Mouse (Mus musculus) lung, postnatal 0 days (tissue): Measurements from ENCODE around the gene Akap8. TPM values are rescaled to one million over a fixed set of nuclear protein-coding genes. Genes with fewer than 3 reads are reported as not detected.
A peak's percentile ranks its signal among the peaks of the same experiment; 100 is the strongest.

Experiments
- ATAC-seq: fragments of 200-750 bp; cut with Nextera tagmentation; 2 replicates; pipeline ENCODE4 v1.8.0; 2017; ENCODE audit warnings: moderate library complexity
- DNase-seq: peaks from one replicate; pipeline ENCODE4 v3.0.0-alpha.2; 2016; ENCODE audit warnings: low spot score
- H3K27ac ChIP-seq: fragments of 300-500 bp; sonication (generic); 2 replicates; pipeline ENCODE4 v1.5.1; 2014; ENCODE audit warnings: antibody characterized with exemption, mild to moderate bottlenecking, low read length, mixed read lengths
- H3K27me3 ChIP-seq: fragments of 300-500 bp; sonication (generic); replicated peaks from 2 replicates; pipeline ENCODE4 v1.6.1; 2014; ENCODE audit warnings: low read length, mixed read lengths; ENCODE audit not compliant: insufficient read depth
- H3K36me3 ChIP-seq: fragments of 300-500 bp; sonication (generic); 2 replicates; pipeline ENCODE4 v1.6.1; 2014; ENCODE audit warnings: low read length, mixed read lengths; ENCODE audit not compliant: insufficient read depth
- H3K4me1 ChIP-seq: fragments of 300-500 bp; sonication (generic); 2 replicates; pipeline ENCODE4 v1.6.1; 2014; ENCODE audit warnings: antibody characterized with exemption, low read depth, low read length, mixed read lengths; ENCODE audit not compliant: insufficient read depth
- H3K4me2 ChIP-seq: fragments of 300-500 bp; sonication (generic); replicated peaks from 2 replicates; pipeline ENCODE4 v1.6.1; 2014; ENCODE audit warnings: low read depth, mild to moderate bottlenecking, low read length, moderate library complexity, mixed read lengths
- H3K4me3 ChIP-seq: fragments of 300-500 bp; sonication (generic); 2 replicates; pipeline ENCODE4 v1.5.1; 2014; ENCODE audit warnings: low read depth, low read length
- H3K9ac ChIP-seq: fragments of 300-500 bp; sonication (generic); replicated peaks from 2 replicates; pipeline ENCODE4 v1.6.1; 2014; ENCODE audit warnings: low read depth, mild to moderate bottlenecking
- H3K9me3 ChIP-seq: fragments of 300-500 bp; sonication (generic); 2 replicates; pipeline ENCODE4 v1.6.1; 2016; ENCODE audit warnings: low read length, mixed read lengths
- CTCF ChIP-seq: IDR thresholded peaks from 2 replicates; pipeline ENCODE4 v1.5.1; 2016; ENCODE audit warnings: antibody characterized with exemption, mild to moderate bottlenecking
- EP300 ChIP-seq: IDR thresholded peaks from 2 replicates; pipeline ENCODE4 v1.6.1; 2016; ENCODE audit warnings: antibody characterized with exemption, mild to moderate bottlenecking, control low read depth
- whole genome bisulfite sequencing: fragments of 180-500 bp; shearing (Covaris S2); extraction: QIAGEN DNeasy Blood & Tissue Kit; methylation state at CpG from one replicate; pipeline ENCODE4 v1.1.7; 2014; 5-methylcytosine and 5-hydroxymethylcytosine counted together
- polyA plus RNA-seq: library from polyadenylated mRNA; unstranded; fragments of >200 nt; fragmentation: Nextera tagmentation; extraction: Ambion mirVana; gene quantifications from 2 replicates; pipeline ENCODE4 v1.2.1, GENCODE M21; 2015

Akap8 gene
- polyA plus RNA-seq, 1 experiment from 2014 or later: 30.2 TPM

GRCm38 (mm10) chr17:32283771-32284221 is 37.2 kb downstream of the Akap8 start:
- Histone ChIP-seq H3K36me3 (no peaks in the 10 kb centered on the region), H3K4me2 (peak overlapping the region; percentile 79), H3K27ac (peak overlapping the region; percentile 99), H3K9ac (peak overlapping the region; percentile 94), H3K9me3 (no peaks in the 10 kb centered on the region), H3K4me1 (peaks cover 4% of the 10 kb centered on the region; the same call in 1 of the 2 replicates), H3K4me3 (peak overlapping the region; percentile 96), H3K27me3 (no peaks in the 10 kb centered on the region)
- TF ChIP-seq CTCF (no peak), EP300 (no peak)
- DNase-seq (peak; percentile 84), ATAC-seq (peak; percentile 74)
- 0% methylated on average over 21 of the region's 41 CpGs for WGBS

DNA sequence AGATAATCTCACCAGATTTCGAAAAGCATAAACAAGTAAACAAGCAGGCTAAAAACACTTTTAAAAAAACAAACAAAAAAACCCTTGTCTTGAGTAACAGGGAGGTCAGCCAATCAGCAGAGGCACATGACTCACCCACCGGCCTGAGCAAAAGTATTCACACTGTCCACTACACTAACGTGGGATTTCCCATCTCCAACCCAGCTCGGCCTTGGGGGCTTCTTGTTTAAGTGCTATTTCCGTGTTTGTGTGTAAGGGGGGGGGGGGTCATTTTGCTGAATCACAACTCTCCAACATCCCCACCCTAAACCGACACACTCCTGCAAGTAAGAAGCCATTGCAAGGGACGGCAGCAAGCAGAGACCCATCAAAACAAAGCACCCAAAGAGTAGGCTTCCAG is 37.7 kb downstream of the Akap8 start:
- peaks cover 4% of the 10 kb centered on the region; the same call in 1 of the 2 replicates for H3K4me1 ChIP-seq
- TF ChIP-seq CTCF (no peak), EP300 (no peak)
- H3K9ac ChIP-seq: peak overlapping the region; percentile 94
- 3% methylated on average over 7 of the region's 7 CpGs for WGBS
- H3K36me3 ChIP-seq: no peaks in the 10 kb centered on the region
- H3K27me3 ChIP-seq: no peaks in the 10 kb centered on the region
- H3K4me2 ChIP-seq: peak overlapping the region; percentile 79
- H3K27ac ChIP-seq: peak overlapping the region; percentile 99
- DNase-seq: peak; percentile 68
- ATAC-seq: peak; percentile 23; the same call in 1 of the 2 replicates
- H3K9me3 ChIP-seq: no peaks in the 10 kb centered on the region
- H3K4me3 ChIP-seq: peak overlapping the region; percentile 96

- ATAC-seq (no peak), DNase-seq (peak; percentile 21)
- H3K4me1 ChIP-seq: peaks cover 4% of the 10 kb centered on the region; the same call in 1 of the 2 replicates
- WGBS: 39% methylated on average over 4 of the region's 4 CpGs
- H3K4me2 ChIP-seq: no peak overlapping the region
- no peak overlapping the region for H3K4me3 ChIP-seq
- H3K9me3 ChIP-seq: no peaks in the 10 kb centered on the region
- H3K27me3 ChIP-seq: no peaks in the 10 kb centered on the region
- no peak for TF ChIP-seq EP300
- TF ChIP-seq CTCF: no peak
- H3K27ac ChIP-seq: peak overlapping the region; percentile 26; the same call in 1 of the 2 replicates
- no peaks in the 10 kb centered on the region for H3K36me3 ChIP-seq
- no peak overlapping the region for H3K9ac ChIP-seq
Measured at GRCm38 (mm10) chr17:32281611-32282310, 39.3 kb downstream of the Akap8 start.

DNA sequence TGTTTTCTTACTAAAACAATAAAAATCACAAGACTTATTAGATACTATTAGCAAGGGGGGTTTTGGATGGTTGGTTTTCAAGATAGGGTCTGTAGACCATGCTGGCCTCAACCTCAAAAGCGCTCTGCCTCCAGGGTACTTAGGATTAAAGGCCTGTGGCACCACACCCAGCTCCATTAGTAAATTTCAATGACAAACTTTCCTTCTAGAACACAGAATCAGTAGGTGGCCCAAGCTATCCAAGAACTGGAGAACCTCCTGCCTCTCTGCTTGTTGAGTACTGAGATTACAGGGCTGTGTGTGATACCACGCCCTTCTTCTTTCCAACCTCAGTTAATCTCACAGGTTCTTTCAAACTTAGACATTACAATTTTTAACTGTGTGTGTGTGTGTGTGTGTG is 39.9 kb downstream of the Akap8 start:
- Histone ChIP-seq H3K27ac (no peak overlapping the region), H3K27me3 (no peaks in the 10 kb centered on the region), H3K9me3 (no peaks in the 10 kb centered on the region), H3K36me3 (no peaks in the 10 kb centered on the region), H3K4me2 (no peak overlapping the region), H3K4me3 (no peak overlapping the region), H3K9ac (no peak overlapping the region), H3K4me1 (peaks cover 4% of the 10 kb centered on the region; the same call in 1 of the 2 replicates)
- WGBS: 85% methylated on average over 2 of the region's 2 CpGs
- DNase-seq (no peak), ATAC-seq (no peak)
- TF ChIP-seq EP300 (no peak), CTCF (no peak)

GRCm38 (mm10) chr17:32280575-32280974 is 40.5 kb downstream of the Akap8 start:
- no peak for DNase-seq

GRCm38 (mm10) chr17:32277201-32277600 is 43.8 kb downstream of the Akap8 start:
- Histone ChIP-seq H3K27me3 (no peaks in the 10 kb centered on the region), H3K9ac (no peak overlapping the region), H3K4me2 (no peak overlapping the region), H3K36me3 (no peaks in the 10 kb centered on the region), H3K4me1 (peaks cover 9% of the 10 kb centered on the region; the same call in 1 of the 2 replicates), H3K9me3 (no peaks in the 10 kb centered on the region), H3K4me3 (no peak overlapping the region), H3K27ac (no peak overlapping the region)
- no peak for ATAC-seq
- TF ChIP-seq CTCF (no peak), EP300 (no peak)
- 95% methylated on average over 1 of the region's 1 CpGs for WGBS
- DNase-seq: no peak

More at GRCm38 (mm10) chr17:32280575-32280974, 40.5 kb downstream of the Akap8 start:
- H3K4me3 ChIP-seq: no peak overlapping the region
- H3K4me1 ChIP-seq: peaks cover 8% of the 10 kb centered on the region; the same call in 1 of the 2 replicates
- H3K9me3 ChIP-seq: no peaks in the 10 kb centered on the region
- H3K27ac ChIP-seq: no peak overlapping the region
- 81% methylated on average over 3 of the region's 3 CpGs for WGBS
- TF ChIP-seq EP300: no peak
- TF ChIP-seq CTCF: no peak
- H3K9ac ChIP-seq: no peak overlapping the region
- no peaks in the 10 kb centered on the region for H3K36me3 ChIP-seq
- no peak overlapping the region for H3K4me2 ChIP-seq
- H3K27me3 ChIP-seq: no peaks in the 10 kb centered on the region
- no peak for ATAC-seq
